Mouse (Mus musculus): ENCODE data around the gene Xpo4.
"Not testable (repeated sequence)": the region's sequence is repeated elsewhere in the genome, so short reads cannot be mapped to it uniquely, and the experiment has no call there.

The Xpo4 gene

GRCm38 (mm10) chr14:57679958-57680535 is 14.8 kb upstream of the Xpo4 start:
- peak; percentile 92 for DNase-seq

DNA sequence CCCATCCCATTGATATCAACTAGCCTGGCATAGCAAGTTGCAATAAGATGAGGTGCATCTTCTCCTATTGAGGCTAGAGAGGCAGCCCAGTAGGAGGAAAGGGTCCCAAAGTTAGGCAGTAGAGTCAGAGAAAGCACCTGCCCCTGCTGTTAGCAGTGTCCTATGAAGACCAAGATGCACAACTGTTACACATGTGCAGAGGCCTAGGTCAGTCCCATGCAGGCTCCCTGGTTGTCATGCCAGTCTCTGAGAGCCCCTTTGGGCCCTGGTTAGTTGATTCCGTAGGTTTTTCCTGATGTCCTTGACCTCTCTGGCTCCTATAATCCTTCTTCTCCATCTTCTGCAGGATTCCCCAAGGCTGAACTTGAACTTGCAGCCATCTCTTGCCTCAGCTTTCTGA is 14.3 kb upstream of the Xpo4 start:
- DNase-seq = no peak

GRCm38 (mm10) chr14:57675481-57675880 is 10.3 kb upstream of the Xpo4 start:
- no peak for DNase-seq

DNA sequence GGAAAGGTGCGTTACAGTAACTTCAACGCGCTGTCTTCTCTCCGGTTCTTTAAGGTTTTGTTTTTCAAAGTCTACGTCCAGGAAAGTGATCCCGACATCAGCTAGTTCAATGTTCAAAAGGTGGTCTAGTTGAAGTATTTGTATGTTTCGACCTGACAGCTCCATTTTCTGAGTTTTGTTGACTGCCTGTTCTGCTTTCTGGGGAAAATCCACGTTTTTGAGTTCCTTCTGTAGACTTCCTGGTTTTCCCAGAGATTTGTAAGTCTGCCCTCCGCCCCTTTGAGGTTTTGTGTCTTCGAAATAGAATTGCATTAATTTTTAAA is 359 bp upstream of the Xpo4 start:
- DNase-seq = no peak

- no peak for DNase-seq
Observed at GRCm38 (mm10) chr14:57664311-57664821, 864 bp downstream of the Xpo4 start.

- no peak for DNase-seq
Observed at GRCm38 (mm10) chr14:57663630-57664029, 1.6 kb downstream of the Xpo4 start.

DNA sequence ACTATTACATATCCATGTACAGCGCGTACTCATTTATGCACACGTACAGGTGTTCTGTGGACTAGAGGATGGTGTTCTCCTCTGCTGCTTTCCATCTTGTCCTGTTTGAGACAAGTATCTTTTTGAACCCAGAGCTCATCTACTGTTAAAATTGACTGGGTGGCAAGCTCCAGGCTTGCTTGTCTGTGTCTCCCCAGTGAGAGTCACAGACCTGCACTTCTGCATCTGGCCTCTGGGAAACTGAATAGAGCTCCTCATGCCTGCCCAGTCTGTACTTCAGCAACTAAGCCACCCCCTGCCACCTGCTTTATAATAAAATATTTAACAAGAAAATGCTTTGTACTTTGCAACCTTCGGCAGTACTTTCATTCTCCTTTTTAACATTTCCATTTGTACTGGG is 6.9 kb downstream of the Xpo4 start:
- no peak for DNase-seq

DNA sequence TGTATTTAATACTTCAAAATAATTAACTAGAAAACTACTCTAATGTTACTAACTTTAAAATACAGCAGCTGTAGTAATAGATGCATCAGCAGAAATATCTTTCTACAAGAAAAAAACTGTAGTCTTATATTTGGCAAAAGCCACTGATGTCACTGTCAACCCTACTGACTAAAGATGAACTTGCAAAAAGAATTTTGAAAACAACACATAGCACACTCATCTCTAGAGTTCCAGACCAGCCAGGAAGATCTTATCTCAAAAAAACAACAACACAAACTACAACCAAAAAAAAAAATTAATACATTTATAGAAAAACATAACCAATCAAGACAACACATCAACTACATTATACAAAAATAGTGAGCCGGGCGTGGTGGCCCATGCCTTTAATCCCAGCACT is 7.7 kb downstream of the Xpo4 start:
- no peak for DNase-seq

DNA sequence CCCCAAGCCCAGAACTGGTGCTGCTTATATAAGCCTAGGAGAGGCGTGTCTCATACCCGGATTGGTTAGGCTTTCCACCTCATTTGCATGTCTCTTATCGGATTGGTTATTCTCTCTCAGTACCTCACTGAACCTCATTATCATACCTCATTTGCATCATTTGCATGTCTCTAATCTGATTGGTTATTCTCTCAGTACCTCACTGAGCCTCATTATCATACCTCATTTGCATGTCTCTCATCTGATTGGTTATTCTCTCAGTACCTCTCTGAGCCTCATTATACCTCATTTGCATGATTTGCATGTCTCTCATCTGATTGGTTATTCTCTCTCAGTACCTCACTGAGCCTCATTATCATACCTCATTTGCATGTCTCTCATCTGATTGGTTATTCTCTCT is 8.7 kb downstream of the Xpo4 start:
- not testable (repeated sequence) for DNase-seq

DNA sequence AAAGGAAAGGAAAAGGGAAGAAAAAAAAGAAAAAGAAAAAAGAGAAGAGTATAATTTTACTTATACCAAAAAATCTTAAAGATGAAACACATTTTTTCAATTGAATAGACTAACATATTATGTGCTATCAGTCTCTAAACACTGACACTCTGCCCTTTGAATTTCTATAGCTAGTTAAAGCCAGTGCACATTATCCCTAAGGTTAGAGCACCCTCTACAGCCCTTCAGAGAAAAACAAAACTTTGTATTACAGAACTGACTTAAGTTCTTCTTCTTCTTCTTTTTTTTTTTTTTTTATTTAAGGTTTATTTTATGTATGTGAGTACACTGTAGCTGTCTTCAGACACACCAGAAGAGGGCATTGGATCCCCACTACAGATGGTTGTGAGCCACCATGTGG is 15.7 kb downstream of the Xpo4 start:
- no peak for DNase-seq

GRCm38 (mm10) chr14:57646155-57646554 is 19.1 kb downstream of the Xpo4 start:
- no peak for DNase-seq

DNA sequence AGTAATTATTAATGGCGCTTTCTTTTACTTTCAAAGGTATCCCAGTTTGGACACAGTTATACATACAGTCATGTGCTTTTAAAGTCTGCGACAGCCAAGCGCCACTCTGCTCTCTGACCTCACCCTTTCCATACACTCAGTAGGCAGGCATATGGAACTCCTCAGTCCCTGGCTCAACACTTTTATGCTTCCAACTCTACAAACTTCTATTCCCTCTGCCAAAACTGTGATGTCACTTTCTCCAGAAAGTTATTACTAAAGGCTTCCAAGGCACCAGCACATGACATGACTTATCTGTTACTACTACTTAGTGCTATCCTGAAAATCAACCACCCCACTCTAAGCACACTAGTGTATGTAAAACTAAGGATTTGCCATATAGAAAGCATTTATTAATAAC is 26.1 kb downstream of the Xpo4 start:
- DNase-seq = no peak

GRCm38 (mm10) chr14:57634141-57634540 is 31.1 kb downstream of the Xpo4 start:
- no peak for DNase-seq

GRCm38 (mm10) chr14:57629595-57629994 is 35.6 kb downstream of the Xpo4 start:
- DNase-seq = no peak

DNA sequence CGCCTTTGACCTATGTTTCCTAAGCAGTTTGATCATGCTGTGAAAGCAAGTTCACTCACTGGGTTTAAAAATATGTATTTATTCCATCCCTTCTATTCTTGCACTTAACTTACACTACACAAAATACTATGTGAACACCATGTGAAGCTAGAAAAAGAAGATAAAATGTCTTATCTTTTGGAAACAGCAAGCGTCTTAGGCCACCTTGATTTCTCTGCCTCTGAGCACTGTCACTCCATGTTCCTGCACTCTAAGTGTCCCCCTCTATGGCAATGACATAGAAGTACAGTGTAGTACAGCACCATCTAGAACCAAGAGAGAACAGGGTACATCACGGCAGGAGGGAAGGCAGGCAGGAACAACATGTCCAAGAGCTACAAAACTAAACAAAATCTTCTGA is 42.3 kb downstream of the Xpo4 start:
- no peak for DNase-seq

DNA sequence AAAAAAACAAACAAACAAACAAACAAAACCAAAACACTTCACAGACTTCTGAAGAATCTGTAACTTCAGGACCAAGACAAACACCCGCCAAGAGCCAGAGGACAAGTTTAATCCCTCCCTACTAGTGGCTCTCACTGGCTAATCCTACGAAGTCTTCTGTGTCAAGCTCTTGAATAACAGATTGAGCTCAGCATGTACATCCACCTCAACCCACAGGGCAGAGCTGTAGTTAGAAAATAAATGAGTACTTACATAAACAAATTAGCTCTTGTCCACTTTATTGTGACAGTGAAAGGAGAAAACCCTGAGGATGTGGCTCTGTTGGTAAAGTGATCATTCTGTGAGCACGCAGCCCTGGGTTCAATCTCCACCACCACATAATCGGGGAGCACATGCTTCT is 43.5 kb downstream of the Xpo4 start:
- no peak for DNase-seq

DNA sequence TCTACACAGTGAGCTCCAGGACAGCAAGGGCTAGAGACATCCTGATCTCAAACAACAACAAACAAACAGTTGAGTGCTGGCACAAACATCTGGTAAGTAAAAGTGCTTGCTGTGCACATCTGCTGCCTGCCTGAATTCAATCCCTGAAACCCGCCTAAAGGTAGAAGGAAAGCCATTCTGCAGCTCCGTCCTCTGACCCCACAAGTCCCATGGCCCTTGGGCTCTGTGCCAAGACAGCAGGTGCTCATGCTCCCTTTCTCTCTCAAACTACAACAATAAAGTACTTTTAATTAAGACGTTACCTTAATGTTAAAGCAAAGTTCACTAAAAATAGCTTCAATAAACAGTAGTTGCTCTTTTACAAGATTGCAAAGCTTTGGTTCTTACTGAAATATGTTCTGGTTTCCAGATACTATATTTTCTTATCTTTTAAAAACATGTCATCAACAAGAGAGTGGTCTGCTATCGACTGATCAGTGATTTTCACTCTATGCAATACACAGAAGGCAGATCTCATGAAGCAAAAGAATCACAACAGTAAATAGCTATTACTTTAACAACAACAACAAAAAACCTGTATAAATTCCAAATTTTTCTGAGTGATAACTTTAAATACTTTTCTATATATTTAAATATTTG is 44.5 kb downstream of the Xpo4 start:
- no peak for DNase-seq

DNA sequence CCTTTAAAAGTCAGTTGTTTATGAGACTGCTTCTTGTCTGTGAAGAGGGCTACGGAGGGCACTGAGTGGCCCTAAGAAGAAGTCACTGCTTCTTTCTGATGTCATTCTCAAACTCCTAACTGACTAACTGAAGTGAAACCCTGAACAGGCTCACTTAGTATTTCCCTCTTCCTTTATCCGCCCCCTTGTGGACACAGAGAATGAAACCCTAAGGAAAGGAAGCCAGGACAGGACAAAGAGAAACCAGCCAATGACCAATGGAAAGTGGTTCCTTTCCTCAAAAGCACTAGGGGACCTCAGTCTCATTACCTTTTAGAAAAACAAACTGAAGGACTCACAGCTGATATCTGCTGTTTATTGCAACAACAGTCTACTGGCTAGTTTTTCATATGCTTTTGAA is 45.7 kb downstream of the Xpo4 start:
- DNase-seq = peak; percentile 65

- no peak for DNase-seq
Observed at GRCm38 (mm10) chr14:57617675-57618074, 47.6 kb downstream of the Xpo4 start.

DNA sequence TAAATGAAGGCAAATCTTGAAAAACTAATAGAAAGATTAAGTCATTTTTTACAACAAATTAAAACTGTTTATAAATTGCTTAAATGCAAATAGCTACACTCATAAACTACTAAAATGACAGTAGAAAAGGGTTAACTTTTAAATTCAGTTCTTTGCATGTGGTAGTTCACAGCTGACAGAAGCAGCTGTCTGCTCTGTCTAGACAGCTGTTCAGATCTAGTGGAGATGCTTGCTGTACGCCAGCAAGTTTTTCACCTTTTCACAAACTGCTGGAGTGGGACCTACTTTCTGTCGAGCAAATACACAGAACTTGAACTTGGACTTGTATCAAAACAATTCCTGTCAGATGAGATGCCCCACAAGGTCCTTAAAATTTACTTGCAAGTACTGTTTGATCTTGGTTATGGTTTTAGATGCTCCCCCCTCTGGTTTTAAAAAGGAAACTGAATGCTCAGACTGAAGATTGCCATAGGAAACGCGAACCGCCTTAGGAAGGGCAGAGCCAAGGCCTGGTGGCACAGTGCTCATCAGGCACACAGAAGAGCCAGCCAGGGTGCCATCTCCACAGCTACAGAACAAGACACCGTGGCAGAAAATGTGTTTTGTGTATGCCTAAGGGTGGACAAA is 48.8 kb downstream of the Xpo4 start:
- DNase-seq = no peak

DNA sequence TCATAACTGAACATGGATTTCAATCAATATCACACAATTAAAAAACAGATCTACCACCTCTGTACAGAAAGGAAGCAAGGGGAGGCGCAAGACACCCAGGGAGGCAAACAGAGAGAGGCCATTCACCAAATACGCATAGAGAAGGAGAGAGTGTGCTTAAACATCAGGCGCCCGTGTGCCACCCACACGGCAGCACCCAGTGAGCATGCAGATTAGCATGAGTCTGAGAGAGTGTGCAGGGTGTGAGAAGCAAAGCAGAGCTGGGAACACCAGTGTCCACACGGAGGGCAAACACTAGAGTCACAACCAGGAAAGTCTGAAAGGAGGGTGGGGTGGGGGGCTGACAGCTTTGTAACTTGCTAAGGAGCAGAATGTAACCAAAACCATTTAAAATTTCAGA is 49.4 kb downstream of the Xpo4 start:
- no peak for DNase-seq

DNA sequence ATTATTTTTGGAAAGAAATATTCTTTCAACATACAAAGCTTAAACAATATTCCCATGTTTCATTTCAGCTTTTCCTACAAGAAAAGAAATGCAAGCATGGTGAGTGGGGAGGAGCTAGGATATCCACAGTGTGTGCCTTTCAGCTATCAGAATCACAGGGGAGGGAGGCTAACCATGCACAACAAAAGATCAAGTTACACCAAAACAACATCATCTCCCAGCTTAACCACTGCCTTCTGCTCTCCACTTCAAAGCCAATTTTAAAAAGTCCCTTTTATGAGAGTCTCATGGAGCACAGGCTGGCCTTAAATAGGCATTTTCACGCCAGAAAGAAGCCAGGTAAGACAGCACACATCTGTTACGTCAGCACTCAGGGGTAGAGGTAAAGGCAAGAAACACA is 54.2 kb downstream of the Xpo4 start:
- no peak for DNase-seq

DNA sequence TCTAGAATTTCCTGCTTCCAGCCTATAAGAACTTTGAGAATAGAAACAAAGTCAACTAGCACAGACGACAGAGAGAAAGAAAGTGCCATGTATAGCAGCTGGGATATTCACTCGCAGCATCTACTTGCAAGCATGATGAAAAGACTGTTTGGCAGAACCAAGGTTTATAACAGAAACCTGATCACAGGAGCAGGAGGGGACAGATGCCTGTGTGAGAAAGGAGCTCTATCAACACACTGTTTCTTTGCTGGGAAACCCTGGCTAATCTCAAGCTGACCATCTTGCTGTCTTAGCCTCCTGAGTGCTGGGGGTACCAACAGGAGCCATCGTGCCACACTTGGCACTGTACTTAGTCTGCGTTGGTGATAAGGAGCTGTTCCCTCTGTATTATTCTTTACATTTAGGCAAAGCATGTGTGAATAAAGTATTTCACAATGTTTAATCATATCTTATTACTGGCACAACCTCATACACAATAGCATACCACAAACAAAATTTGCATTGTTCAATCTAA is 55.4 kb downstream of the Xpo4 start:
- DNase-seq = no peak

DNA sequence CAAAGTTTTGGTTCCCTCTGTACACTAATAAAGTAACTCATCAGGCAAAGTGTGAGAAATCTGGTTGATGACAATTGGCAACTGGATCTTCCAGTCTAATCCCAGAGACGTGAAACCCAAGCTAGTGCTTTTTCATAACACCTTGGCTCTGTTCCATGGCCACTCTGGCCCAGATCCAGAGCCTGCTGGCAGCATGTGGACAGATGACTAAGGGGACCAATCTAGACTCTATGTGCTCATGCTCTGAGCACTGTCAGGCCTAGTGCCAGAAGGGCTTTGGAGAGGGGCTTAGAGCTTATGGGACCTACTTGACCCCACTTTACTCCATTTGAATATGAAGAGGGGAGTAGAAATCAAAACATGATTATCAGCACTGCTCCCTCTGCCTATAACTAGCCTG is 57.7 kb downstream of the Xpo4 start:
- peak; percentile 98 for DNase-seq
